Mouse (Mus musculus): ENCODE measurements around the gene Unc13b. TPM values are rescaled to one million over a fixed set of nuclear protein-coding genes. Genes with fewer than 3 reads are reported as not detected.

The Unc13b gene
- polyA plus RNA-seq, 1 experiment from 2014 or later: 29.4 TPM

DNA sequence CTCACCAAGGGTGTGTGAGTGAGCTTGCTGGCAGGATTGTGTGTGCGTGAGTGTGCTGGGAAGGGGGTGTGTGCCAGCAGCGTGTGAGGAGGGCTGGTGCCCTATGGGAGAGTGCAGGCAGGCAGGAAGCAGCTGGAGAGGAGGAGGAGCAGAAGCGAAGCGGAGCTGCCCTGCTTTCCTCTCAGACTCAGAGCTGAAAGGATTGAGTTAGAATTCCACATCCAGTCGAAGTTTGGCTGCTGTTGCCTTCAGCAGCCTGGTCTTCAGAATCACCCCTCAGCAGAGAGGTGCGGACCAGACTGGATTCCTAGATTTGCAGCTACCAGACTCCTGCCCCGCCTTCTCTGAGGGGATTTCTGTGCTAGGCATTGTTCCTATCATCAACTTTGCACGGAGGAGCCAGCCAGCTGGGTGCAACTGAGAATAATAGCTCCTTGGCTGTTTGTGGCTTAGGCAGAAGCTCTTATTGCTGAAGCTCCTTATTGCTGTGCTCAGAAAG lies 150.4 kb downstream of the Unc13b start:
- Histone ChIP-seq H3K9me3 (replicated peaks) (no peaks in the 10 kb centered on the region), H3K4me1 (peaks cover 12% of the 10 kb centered on the region), H3K9ac (peak overlapping the region; percentile 44), H3K4me2 (replicated peaks) (peak overlapping the region; percentile 52), H3K27me3 (no peaks in the 10 kb centered on the region), H3K4me3 (peak overlapping the region; percentile 28), H3K36me3 (no peaks in the 10 kb centered on the region), H3K27ac (peak overlapping the region; percentile 60)
- ATAC-seq (ENCODE audit: low FRiP score): peak; percentile 87
- WGBS: 1% methylated on average over 8 of the region's 8 CpGs

DNA sequence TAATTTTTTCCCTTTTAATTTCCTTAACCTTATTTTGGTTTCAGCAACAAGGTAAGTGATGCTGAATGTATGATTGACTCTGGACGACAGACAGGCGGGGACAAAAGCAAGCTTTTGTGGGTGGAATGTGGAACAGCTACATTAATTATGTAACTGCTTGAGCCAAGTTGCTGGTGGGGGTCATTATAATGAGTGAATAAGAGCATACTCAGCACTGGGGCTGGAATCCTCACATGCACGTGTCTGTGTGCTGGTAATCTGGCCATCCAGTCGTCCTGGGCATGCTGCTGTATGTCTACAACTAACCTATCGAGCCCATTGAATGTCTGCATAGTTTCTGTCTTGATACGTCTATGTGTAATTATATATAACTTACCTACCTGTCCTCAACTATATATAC lies 150.9 kb downstream of the Unc13b start:
- peak overlapping the region; percentile 28 for H3K4me3 ChIP-seq
- H3K27ac ChIP-seq: peak overlapping the region; percentile 60
- peak overlapping the region; percentile 52 for H3K4me2 ChIP-seq (replicated peaks)
- WGBS: 41% methylated on average over 6 of the region's 6 CpGs
- no peaks in the 10 kb centered on the region for H3K27me3 ChIP-seq
- peak overlapping the region; percentile 44; the same call in 1 of the 2 replicates for H3K9ac ChIP-seq
- no peaks in the 10 kb centered on the region for H3K36me3 ChIP-seq
- peaks cover 12% of the 10 kb centered on the region for H3K4me1 ChIP-seq
- H3K9me3 ChIP-seq (replicated peaks): no peaks in the 10 kb centered on the region
- ATAC-seq (ENCODE audit: low FRiP score): no peak

DNA sequence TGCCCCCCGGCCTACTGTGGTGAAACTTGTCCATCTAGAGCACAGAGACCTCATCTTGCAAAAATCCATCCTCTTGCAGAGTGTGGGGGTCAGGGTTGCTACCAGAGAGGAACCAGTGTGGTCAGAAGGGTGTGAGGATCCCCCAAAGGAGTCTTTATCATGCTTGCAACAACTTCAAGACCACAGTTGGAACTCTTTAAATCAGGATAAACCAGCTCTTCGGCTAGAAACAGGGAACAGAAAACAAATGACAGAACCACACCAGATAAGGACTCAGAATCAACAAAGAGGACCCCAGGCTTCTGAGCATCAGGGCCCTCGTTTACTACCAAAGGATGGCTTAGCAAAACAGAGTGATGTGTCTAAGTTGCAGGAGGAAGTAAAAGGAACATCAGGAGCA lies 157.7 kb downstream of the Unc13b start:
- Histone ChIP-seq H3K9ac (no peak overlapping the region), H3K9me3 (replicated peaks) (no peaks in the 10 kb centered on the region), H3K36me3 (no peaks in the 10 kb centered on the region), H3K4me2 (replicated peaks) (no peak overlapping the region), H3K27ac (no peak overlapping the region), H3K27me3 (no peaks in the 10 kb centered on the region), H3K4me3 (no peak overlapping the region), H3K4me1 (no peaks in the 10 kb centered on the region)
- WGBS: 83% methylated on average over 3 of the region's 3 CpGs
- ATAC-seq (ENCODE audit: low FRiP score): no peak

DNA sequence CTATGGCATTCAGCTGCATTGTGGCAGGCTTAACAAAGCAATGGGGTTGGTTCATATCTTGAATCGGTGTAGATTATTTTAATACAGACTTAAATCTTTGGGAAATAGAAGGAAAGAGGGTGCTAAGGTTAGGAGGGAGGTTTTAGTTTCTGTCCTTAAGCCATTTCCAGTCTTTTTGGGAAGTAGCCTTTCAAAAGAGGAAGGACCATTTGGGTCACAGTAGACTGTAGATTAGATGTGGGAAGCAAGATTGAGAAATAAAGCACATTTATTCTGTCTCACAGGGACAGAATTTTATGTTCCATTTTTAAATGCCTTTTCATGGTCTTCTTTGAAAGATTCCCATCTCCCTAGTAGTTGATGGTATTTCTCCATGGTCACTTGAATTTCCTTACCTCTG lies 159.2 kb downstream of the Unc13b start:
- H3K9ac ChIP-seq: no peak overlapping the region
- no peaks in the 10 kb centered on the region for H3K36me3 ChIP-seq
- H3K4me1 ChIP-seq: no peaks in the 10 kb centered on the region
- no peaks in the 10 kb centered on the region for H3K27me3 ChIP-seq
- H3K9me3 ChIP-seq (replicated peaks): no peaks in the 10 kb centered on the region
- ATAC-seq (ENCODE audit: low FRiP score): no peak
- no peak overlapping the region for H3K4me3 ChIP-seq
- no peak overlapping the region for H3K27ac ChIP-seq
- WGBS: 92% methylated on average over 1 of the region's 1 CpGs
- H3K4me2 ChIP-seq (replicated peaks): no peak overlapping the region

DNA sequence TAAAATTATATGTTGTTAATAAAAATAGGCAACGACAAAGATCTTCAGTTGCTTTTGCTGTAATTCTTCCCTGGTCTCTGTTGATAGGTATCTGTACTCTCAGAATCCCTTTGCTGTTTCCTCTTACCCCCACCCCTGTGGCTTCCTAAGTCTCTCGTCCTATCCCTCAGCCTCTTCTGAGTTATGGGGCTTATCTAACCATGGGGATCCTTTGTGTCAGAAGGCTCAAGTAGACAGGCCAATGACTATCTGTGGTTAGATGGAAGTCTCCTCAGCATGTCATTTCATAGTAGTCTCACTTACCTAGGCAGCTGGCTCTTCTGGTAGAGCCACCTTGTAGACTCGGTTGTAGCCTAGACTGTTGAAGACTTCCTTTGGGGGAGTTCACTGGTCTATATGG lies 173.1 kb downstream of the Unc13b start:
- Histone ChIP-seq H3K9ac (no peak overlapping the region), H3K27ac (no peak overlapping the region), H3K36me3 (0 out of 2 replicates have a peak, but pooled peaks cover 4% of the 10 kb centered on the region), H3K4me1 (no peaks in the 10 kb centered on the region), H3K4me3 (no peak overlapping the region), H3K9me3 (replicated peaks) (no peaks in the 10 kb centered on the region), H3K27me3 (no peaks in the 10 kb centered on the region), H3K4me2 (replicated peaks) (no peak overlapping the region)
- WGBS: 93% methylated on average over 3 of the region's 3 CpGs
- ATAC-seq (ENCODE audit: low FRiP score): no peak

DNA sequence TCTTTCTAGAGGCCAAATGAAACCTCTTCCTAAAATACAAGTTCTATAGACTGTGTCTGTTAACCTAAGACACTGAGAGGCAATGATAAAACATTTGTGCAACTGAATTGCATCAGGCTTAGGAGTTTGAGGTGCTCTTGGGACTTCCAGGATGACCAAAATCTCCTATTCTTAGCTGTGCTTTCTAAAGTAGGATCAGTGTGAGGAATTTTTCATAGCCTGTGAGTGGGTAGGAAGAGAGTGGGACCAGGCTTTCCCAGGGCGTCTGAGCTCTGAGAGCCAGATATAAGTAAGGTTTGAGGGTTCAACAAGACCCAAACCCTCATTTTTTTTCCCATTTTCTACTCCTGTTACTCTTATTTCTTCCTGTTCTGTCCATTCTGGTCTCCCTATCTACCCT lies 174.2 kb downstream of the Unc13b start:
- no peaks in the 10 kb centered on the region for H3K9me3 ChIP-seq (replicated peaks)
- ATAC-seq (ENCODE audit: low FRiP score): no peak
- H3K4me2 ChIP-seq (replicated peaks): no peak overlapping the region
- H3K4me3 ChIP-seq: no peak overlapping the region
- no peaks in the 10 kb centered on the region for H3K27me3 ChIP-seq
- H3K27ac ChIP-seq: no peak overlapping the region
- H3K9ac ChIP-seq: no peak overlapping the region
- 88% methylated on average over 1 of the region's 1 CpGs for WGBS
- 0 out of 2 replicates have a peak, but pooled peaks cover 4% of the 10 kb centered on the region for H3K36me3 ChIP-seq
- no peaks in the 10 kb centered on the region for H3K4me1 ChIP-seq

DNA sequence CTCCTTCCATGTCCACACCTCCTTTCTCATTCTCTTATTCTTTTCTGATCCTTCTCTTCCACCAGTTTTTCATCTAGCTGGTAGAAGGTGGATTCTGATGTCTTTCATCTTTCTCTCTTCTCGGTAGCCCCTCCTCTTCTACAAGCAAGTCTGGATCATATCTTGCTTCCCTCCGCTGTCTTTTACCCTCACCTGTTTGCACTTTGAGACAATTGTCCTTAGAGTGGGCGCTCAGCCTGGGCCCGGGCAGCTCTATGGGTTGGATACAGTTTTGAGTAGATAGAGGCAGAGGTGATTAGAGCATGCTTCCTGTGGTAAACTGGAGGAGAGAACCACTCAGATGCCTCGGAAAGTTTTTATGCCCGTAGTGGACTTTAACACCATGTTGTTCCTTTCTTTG lies 174.7 kb downstream of the Unc13b start:
- no peak overlapping the region for H3K4me3 ChIP-seq
- no peak overlapping the region for H3K4me2 ChIP-seq (replicated peaks)
- 93% methylated on average over 6 of the region's 6 CpGs for WGBS
- no peaks in the 10 kb centered on the region for H3K27me3 ChIP-seq
- no peak overlapping the region for H3K27ac ChIP-seq
- H3K36me3 ChIP-seq: 0 out of 2 replicates have a peak, but pooled peaks cover 4% of the 10 kb centered on the region
- no peaks in the 10 kb centered on the region for H3K9me3 ChIP-seq (replicated peaks)
- no peak overlapping the region for H3K9ac ChIP-seq
- no peaks in the 10 kb centered on the region for H3K4me1 ChIP-seq
- ATAC-seq (ENCODE audit: low FRiP score): no peak

DNA sequence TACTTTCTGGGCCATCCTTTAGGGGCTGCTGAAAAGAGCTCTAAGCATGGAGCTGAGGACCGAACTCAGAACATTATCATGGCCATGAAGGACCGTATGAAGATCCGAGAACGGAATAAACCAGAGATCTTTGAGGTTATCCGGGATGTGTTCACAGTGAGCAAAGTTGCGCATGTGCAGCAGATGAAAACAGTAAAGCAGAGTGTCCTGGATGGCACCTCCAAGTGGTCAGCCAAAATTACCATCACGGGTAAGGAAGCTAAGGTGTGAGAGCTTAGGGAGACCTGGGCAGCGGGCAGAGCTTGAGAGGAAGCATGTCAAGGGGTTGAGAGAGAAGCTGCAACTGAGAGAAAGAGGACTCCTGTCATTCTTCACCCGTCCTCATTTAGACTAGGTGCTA lies 178.1 kb downstream of the Unc13b start:
- H3K36me3 ChIP-seq: peaks cover 23% of the 10 kb centered on the region

DNA sequence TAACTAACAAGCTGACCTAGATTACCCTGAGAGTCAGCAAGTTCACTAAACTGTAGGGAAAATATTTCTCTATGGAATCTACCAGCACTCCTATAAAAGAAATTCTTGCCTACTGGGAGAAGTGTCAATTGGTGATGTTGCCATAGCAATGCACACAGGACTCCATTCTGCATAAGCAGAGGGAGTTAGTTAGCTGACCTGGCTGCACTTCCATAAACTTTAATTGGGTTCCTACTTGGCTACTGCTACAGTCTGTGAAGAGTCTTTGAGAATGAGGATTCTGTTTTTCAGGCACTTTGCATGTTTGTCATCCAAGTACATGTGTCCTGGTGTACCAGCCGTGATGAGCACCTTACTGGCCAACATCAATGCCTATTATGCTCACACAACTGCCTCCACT lies 182.0 kb downstream of the Unc13b start:
- Histone ChIP-seq H3K36me3 (peaks cover 32% of the 10 kb centered on the region), H3K4me2 (replicated peaks) (no peak overlapping the region), H3K9me3 (replicated peaks) (no peaks in the 10 kb centered on the region), H3K4me3 (no peak overlapping the region), H3K27me3 (no peaks in the 10 kb centered on the region), H3K27ac (no peak overlapping the region), H3K4me1 (no peaks in the 10 kb centered on the region), H3K9ac (no peak overlapping the region)
- ATAC-seq (ENCODE audit: low FRiP score): no peak
- 82% methylated on average over 1 of the region's 1 CpGs for WGBS

More for the DNA sequence above, 178.1 kb downstream of the Unc13b start:
- Histone ChIP-seq H3K27me3 (no peaks in the 10 kb centered on the region), H3K4me2 (replicated peaks) (no peak overlapping the region), H3K4me3 (no peak overlapping the region), H3K9ac (no peak overlapping the region), H3K27ac (no peak overlapping the region), H3K4me1 (no peaks in the 10 kb centered on the region), H3K9me3 (replicated peaks) (no peaks in the 10 kb centered on the region)
- WGBS: 94% methylated on average over 9 of the region's 9 CpGs
- no peak for ATAC-seq (ENCODE audit: low FRiP score)

DNA sequence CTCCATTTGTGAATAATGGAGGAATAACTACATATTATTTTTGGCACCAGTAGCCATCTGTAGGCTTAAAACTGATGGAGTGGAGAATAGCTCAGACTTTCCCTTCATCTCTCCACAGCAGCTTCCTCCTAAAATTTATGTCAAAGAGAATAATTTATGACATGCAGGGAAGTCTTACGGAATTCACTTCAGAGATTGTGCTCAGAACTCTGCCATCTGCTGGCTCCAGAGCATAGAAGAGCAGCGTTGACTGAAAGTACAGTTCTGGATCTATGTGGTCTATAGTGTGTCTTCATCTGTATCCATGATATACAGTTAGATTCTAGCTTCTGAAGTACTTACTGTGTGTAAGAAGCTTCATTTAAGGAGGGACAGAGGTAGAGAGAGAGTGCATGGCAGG lies 185.3 kb downstream of the Unc13b start:
- no peaks in the 10 kb centered on the region for H3K9me3 ChIP-seq (replicated peaks)
- peaks cover 8% of the 10 kb centered on the region; the same call in 1 of the 2 replicates for H3K4me1 ChIP-seq
- peaks cover 35% of the 10 kb centered on the region for H3K36me3 ChIP-seq
- H3K4me3 ChIP-seq: no peak overlapping the region
- ATAC-seq (ENCODE audit: low FRiP score): no peak
- no peaks in the 10 kb centered on the region for H3K27me3 ChIP-seq
- 59% methylated on average over 2 of the region's 2 CpGs for WGBS
- no peak overlapping the region for H3K27ac ChIP-seq
- no peak overlapping the region for H3K4me2 ChIP-seq (replicated peaks)
- H3K9ac ChIP-seq: no peak overlapping the region

DNA sequence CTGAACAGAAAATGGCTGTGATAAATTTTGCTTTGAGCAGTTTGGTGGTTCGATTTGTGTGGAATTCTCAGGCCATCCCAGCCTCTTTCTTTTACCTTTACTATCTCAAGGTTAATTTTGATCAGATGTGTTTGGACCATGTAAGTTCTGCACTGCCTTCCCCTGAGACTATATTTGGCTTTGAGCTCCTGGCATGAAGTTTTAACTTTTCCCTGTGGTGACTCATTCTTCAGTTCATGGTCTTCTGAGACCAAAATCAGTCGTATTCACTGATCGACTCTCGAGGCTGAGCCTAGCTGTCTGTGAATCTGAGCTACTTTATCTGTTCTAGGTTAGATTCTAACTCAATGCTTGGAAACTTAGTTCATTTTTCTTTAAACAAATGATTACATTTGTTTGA lies 187.0 kb downstream of the Unc13b start:
- WGBS: 89% methylated on average over 4 of the region's 4 CpGs
- no peak overlapping the region for H3K4me2 ChIP-seq (replicated peaks)

DNA sequence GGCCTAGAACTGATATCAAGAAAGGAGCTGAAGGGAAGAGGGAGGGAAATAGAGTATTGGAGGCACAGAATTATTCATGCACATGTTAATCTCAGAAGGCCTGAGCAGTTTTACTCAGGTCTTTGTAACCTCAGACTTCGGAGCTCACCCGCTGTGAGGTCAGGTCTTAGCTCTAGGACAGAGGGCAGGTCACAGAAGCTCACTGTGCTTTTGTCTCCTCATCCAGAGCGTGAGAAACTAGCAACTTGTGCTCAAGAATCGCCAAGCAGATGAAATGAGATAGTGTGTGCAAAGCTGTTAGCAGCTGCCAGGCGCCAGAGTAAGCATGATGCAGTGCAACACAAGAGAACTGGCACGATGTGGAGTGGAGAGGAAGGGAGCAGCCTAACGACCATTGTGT lies 189.3 kb downstream of the Unc13b start:
- Histone ChIP-seq H3K27ac (no peak overlapping the region), H3K4me1 (peaks cover 8% of the 10 kb centered on the region; the same call in 1 of the 2 replicates)
- ATAC-seq (ENCODE audit: low FRiP score): no peak

More for the DNA sequence above, 187.0 kb downstream of the Unc13b start:
- H3K27me3 ChIP-seq: no peaks in the 10 kb centered on the region
- H3K9ac ChIP-seq: no peak overlapping the region
- peaks cover 8% of the 10 kb centered on the region; the same call in 1 of the 2 replicates for H3K4me1 ChIP-seq
- peaks cover 31% of the 10 kb centered on the region; the same call in 1 of the 2 replicates for H3K36me3 ChIP-seq
- H3K4me3 ChIP-seq: no peak overlapping the region
- H3K9me3 ChIP-seq (replicated peaks): no peaks in the 10 kb centered on the region
- H3K27ac ChIP-seq: no peak overlapping the region
- no peak for ATAC-seq (ENCODE audit: low FRiP score)

DNA sequence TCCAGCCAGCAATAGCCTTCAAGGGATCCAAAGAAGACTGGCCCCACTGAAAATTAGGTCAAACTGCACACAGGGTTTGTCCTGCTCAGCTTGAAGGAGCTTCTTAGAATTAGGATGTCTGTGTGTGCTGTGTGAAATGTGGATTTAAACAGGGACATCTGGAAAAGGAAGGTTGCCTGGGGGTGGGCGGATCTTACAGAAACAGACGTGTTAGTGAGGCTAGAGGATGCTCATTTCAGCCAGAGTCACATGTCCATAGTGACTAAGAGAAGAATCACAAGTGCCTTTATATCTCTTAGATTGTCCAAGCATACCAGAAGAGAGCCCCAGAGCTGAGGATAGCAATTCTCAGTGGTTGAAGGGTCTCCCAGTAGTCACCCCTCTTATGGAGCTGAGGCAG lies 190.2 kb downstream of the Unc13b start:
- Histone ChIP-seq H3K4me2 (replicated peaks) (no peak overlapping the region), H3K9ac (no peak overlapping the region), H3K9me3 (replicated peaks) (no peaks in the 10 kb centered on the region), H3K4me1 (peaks cover 8% of the 10 kb centered on the region; the same call in 1 of the 2 replicates), H3K27me3 (no peaks in the 10 kb centered on the region), H3K36me3 (peaks cover 45% of the 10 kb centered on the region), H3K4me3 (no peak overlapping the region), H3K27ac (no peak overlapping the region)
- 80% methylated on average over 2 of the region's 2 CpGs for WGBS
- ATAC-seq (ENCODE audit: low FRiP score): no peak

More for the DNA sequence above, 189.3 kb downstream of the Unc13b start:
- Histone ChIP-seq H3K9ac (no peak overlapping the region), H3K9me3 (replicated peaks) (no peaks in the 10 kb centered on the region), H3K36me3 (peaks cover 39% of the 10 kb centered on the region), H3K4me3 (no peak overlapping the region), H3K27me3 (no peaks in the 10 kb centered on the region), H3K4me2 (replicated peaks) (no peak overlapping the region)
- 24% methylated on average over 7 of the region's 7 CpGs for WGBS
